Mouse (Mus musculus): ENCODE measurements around the gene Atp1a4.

DNA sequence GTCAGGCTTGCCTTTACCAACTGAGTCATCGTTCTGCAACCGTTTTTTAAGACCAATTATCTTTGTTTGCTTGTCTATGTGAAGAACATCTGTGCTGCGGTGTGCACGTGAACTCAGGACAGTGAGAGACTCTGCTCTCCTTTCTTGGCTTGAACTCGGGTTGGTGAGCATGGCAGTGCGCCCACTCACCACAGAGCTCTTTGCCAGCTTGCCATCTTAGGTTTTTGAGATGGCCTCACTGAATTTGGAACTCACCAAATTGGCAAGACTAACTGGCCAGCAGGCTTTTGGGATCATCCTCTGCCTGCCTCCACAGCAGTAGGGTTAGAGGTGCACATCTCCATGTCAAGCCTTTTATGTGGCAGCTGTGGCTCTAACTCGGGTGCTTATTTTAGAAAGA, 80.4 kb downstream of the Atp1a4 start:
- no peak for TF ChIP-seq CTCF (IDR thresholded peaks at IDR 0.05; ENCODE audit: low read depth, low read length)
- TF ChIP-seq POLR2AphosphoS5 (IDR thresholded peaks at IDR 0.05; ENCODE audit: insufficient replicate concordance, low read depth, low read length), result no peak
- TF ChIP-seq GATA1 (IDR thresholded peaks at IDR 0.05; ENCODE audit: borderline replicate concordance, low read length), result no peak
- no peak for TF ChIP-seq GATA2 (IDR thresholded peaks at IDR 0.05; ENCODE audit: borderline replicate concordance, low read depth, low read length)
- TF ChIP-seq TAL1 (conservative IDR thresholded peaks at IDR 0.05; ENCODE audit: low read depth, low read length), result no peak
